8 mouse cellular contexts compared by ENCODE assay signal in the genomic region with DNA sequence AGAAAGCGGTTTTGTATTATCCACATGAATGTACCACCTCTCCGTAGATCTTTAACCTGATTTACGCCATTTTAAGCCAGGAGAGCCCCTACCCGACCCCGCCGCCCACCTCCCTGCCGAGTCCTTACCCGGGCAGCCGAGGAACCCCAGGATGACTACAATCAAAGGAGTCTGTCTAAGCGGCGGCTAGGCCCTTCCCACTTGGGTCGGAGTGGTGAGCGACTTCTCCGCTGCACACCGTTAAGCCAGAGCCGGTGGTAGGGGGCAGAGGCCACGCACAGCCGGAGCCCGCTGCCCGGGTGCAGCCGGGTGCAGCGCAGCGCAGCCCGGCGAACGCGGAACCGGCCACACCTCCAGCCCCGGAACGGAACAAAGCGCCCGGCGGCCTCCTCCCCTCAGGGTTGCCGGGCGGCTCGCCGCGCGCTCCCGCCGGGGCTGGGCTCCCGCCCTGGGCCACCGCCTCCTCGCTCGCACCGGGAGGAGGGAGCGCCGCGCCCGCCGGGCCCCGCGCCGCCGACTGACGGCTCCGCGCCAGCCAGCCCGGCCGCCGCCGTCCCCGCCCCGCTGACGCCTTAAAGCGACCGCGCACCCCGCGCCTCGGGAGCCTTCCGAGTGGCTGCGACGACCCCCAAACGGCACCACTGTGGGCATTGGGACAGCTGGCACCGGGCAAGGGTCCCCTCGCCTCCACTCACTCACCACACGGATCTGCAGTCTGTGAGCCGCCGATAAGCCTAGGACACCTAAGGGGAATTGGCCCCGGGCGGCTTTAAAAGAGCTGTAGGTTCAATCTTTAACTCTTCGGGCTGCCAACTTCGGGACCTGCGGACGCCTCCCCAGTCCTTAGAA. TPM values are rescaled to one million over a fixed set of nuclear protein-coding genes. Genes with fewer than 3 reads are reported as not detected.
DNase-seq lines count a peak whose midpoint lies in the region; ATAC-seq lines count a peak whose summit lies in the region.

No protein-coding gene starts in this region.

- peak overlapping the region; percentile 85 for H3K4me2 ChIP-seq in hindbrain, embryonic 15.5 days

- no peaks in the 10 kb centered on the region for H3K36me3 ChIP-seq in hindbrain, embryonic 15.5 days

- intact Hi-C loops in left cerebral cortex, postnatal 10 days (cut with DNase I), result no loop called here

- DNase-seq in adipocyte (ENCODE audit: low spot score), result peak; percentile 57
- DNase-seq in cerebellum, postnatal 25 days, result peak; percentile 89 to 91
- DNase-seq in gastrocnemius, adult 8-10 months (ENCODE audit: low spot score in 2 of 2), result peak; percentile 72 to 81
- peak; percentile 46 to 85 for DNase-seq in left cerebral cortex, postnatal 10 days (ENCODE audit: extremely low spot score in 1 of 2, low spot score in 2 of 2)
- DNase-seq in right cerebral cortex, postnatal 10 days (ENCODE audit: low spot score in 2 of 2), result peak; percentile 80 to 83
- peak; percentile 82 for DNase-seq in urinary bladder, postnatal 36 days (ENCODE audit: low spot score in 2 of 2)

- peaks cover 38% of the 10 kb centered on the region for H3K4me1 ChIP-seq in hindbrain, embryonic 15.5 days (replicated peaks)

- H3K9ac ChIP-seq in hindbrain, embryonic 15.5 days, result peak overlapping the region; percentile 91

- H3K27ac ChIP-seq in hindbrain, embryonic 15.5 days (replicated peaks), result peak overlapping the region; percentile 92

- H3K4me3 ChIP-seq in hindbrain, embryonic 15.5 days, result peak overlapping the region; percentile 91

- H3K27me3 ChIP-seq in hindbrain, embryonic 15.5 days, result no peaks in the 10 kb centered on the region; the same call in 1 of the 2 replicates

- no peaks in the 10 kb centered on the region for H3K9me3 ChIP-seq in hindbrain, embryonic 15.5 days

- WGBS in hindbrain, embryonic 15.5 days, result under 1% methylated on average over 48 of the region's 86 CpGs

- ATAC-seq in hindbrain, embryonic 15.5 days (ENCODE audit: low FRiP score, low read depth), result peak; percentile 81
- ATAC-seq in megakaryocyte, adult 5-6 weeks (ENCODE audit: poor library complexity, severe bottlenecking), result peak; percentile 90

RNA-seq across cellular contexts. Expression of gene Mras, which starts 0.8 kb away (rescaled TPM):
- total RNA-seq in gastrocnemius, adult 8-10 months (2022), result 1 to 10 TPM; 3.5 to 7.7 (median 4.5) TPM
- 53.8 and 57.1 TPM in 2 replicates for polyA plus RNA-seq in hindbrain, embryonic 15.5 days (2015; fragmentation: Nextera tagmentation; extraction: Ambion mirVana)
- total RNA-seq in left cerebral cortex, postnatal 10 days (2021), result 10 to 100 TPM; 81.7 to 99.5 TPM
- total RNA-seq in megakaryocyte, adult 5-6 weeks (2015), result 0.50 and 1.6 TPM in 2 replicates
- 0.41 and 0.48 TPM in 2 replicates for total RNA-seq in megakaryocyte, adult 5-6 weeks (2017)

RNA-seq across cellular contexts. Expression of gene Nme9, which starts 14.9 kb away (rescaled TPM):
- not detected for total RNA-seq in gastrocnemius, adult 8-10 months (2022)
- 0.60 and 0.62 TPM in 2 replicates for polyA plus RNA-seq in hindbrain, embryonic 15.5 days (2015; fragmentation: Nextera tagmentation; extraction: Ambion mirVana)
- not detected for total RNA-seq in left cerebral cortex, postnatal 10 days (2021)
- total RNA-seq in megakaryocyte, adult 5-6 weeks (2015), result not detected in 2 replicates
- not detected in 2 replicates for total RNA-seq in megakaryocyte, adult 5-6 weeks (2017)

Comparison
In these comparisons a context has a peak if more than half of its experiments do, and no peak if none do; other contexts are left out.
1. Peak in every context shown above with its lines: DNase-seq, ATAC-seq, H3K4me3 ChIP-seq and H3K27ac ChIP-seq.
2. RNA of gene Mras, which starts 0.8 kb away (total RNA-seq): 81.7 to 99.5 TPM in left cerebral cortex, postnatal 10 days; 3.5 to 7.7 TPM in gastrocnemius, adult 8-10 months and 0.41 to 1.6 TPM in megakaryocyte, adult 5-6 weeks; every median in the first group is over 4 times any median in the second.